Mouse (Mus musculus): ENCODE measurements around the gene Stx3. TPM values are rescaled to one million over a fixed set of nuclear protein-coding genes. Genes with fewer than 3 reads are reported as not detected.

The Stx3 gene
- polyA plus RNA-seq, 1 experiment from 2014 or later = 8.4 TPM

DNA sequence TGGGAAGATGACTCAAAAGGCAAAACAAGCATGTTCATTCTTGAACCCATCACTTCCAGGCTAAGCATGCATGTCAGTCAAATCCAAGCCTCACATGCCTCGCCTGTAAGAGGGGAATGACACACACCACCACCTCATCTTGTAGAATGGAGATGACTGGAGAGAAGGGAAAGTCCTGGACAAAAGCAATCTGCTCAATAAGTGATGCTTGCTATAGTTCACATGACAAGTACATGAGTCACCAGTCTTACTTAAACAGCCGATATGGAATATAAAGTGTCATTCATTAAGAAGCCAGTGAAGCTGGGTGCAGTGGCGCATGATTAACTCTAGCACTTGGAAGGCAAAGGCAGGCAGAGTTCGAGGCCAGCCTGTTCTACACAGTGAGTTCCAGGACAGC lies 6.1 kb downstream of the Stx3 start:
- ATAC-seq (ENCODE audit: insufficient number of reproducible peaks, low FRiP score, low TSS enrichment, low read depth) (no peak), DNase-seq (ENCODE audit: low spot score) (no peak)
- Histone ChIP-seq H3K36me3 (ENCODE audit: control insufficient read depth, insufficient read depth, low read length) (no peaks in the 10 kb centered on the region), H3K4me1 (ENCODE audit: control insufficient read depth, insufficient read depth, low read length) (no peaks in the 10 kb centered on the region), H3K27ac (replicated peaks; ENCODE audit: low read depth, low read length) (no peak overlapping the region), H3K4me2 (ENCODE audit: low read depth, severe bottlenecking) (no peak overlapping the region), H3K4me3 (ENCODE audit: low read depth, low read length) (no peak overlapping the region), H3K9me3 (ENCODE audit: control insufficient read depth, low read length) (no peaks in the 10 kb centered on the region), H3K9ac (ENCODE audit: low read length) (no peak overlapping the region), H3K27me3 (ENCODE audit: control insufficient read depth, insufficient read depth, low read length) (peaks cover 19% of the 10 kb centered on the region)
- 79% methylated on average over 4 of the region's 4 CpGs for WGBS

GRCm38 (mm10) chr19:11811688-11812365 lies 7.4 kb downstream of the Stx3 start:
- no peak overlapping the region for H3K9ac ChIP-seq (ENCODE audit: low read length)
- H3K27me3 ChIP-seq (ENCODE audit: control insufficient read depth, insufficient read depth, low read length) = peaks cover 8% of the 10 kb centered on the region
- H3K4me3 ChIP-seq (ENCODE audit: low read depth, low read length) = no peak overlapping the region
- DNase-seq (ENCODE audit: low spot score) (no peak), ATAC-seq (ENCODE audit: insufficient number of reproducible peaks, low FRiP score, low TSS enrichment, low read depth) (no peak)
- no peaks in the 10 kb centered on the region for H3K9me3 ChIP-seq (ENCODE audit: control insufficient read depth, low read length)
- H3K27ac ChIP-seq (replicated peaks; ENCODE audit: low read depth, low read length) = no peak overlapping the region
- H3K36me3 ChIP-seq (ENCODE audit: control insufficient read depth, insufficient read depth, low read length) = no peaks in the 10 kb centered on the region
- 68% methylated on average over 5 of the region's 5 CpGs for WGBS
- H3K4me1 ChIP-seq (ENCODE audit: control insufficient read depth, insufficient read depth, low read length) = no peaks in the 10 kb centered on the region
- no peak overlapping the region for H3K4me2 ChIP-seq (ENCODE audit: low read depth, severe bottlenecking)

DNA sequence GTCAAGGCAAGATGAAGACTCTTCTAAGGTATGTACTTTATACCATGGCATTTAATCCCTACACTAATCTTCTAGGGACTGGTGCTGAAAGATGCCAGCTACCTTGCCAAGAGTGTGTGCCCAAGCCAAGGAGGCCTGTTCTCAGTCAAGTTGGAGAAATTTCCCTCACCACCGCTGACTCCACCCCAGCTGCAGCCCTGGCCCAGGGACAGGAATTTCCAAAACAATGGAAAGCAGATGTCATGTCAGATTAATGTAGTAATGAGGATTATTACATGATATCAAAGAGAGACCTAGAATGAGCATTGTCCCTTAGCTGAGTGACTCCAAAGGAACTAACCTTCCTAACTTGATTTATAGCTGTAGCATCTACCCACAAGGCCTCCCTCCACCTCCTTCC lies 8.3 kb downstream of the Stx3 start:
- Histone ChIP-seq H3K36me3 (ENCODE audit: control insufficient read depth, insufficient read depth, low read length) (no peaks in the 10 kb centered on the region), H3K27ac (replicated peaks; ENCODE audit: low read depth, low read length) (no peak overlapping the region), H3K4me2 (ENCODE audit: low read depth, severe bottlenecking) (no peak overlapping the region), H3K9me3 (ENCODE audit: control insufficient read depth, low read length) (no peaks in the 10 kb centered on the region), H3K9ac (ENCODE audit: low read length) (no peak overlapping the region), H3K4me3 (ENCODE audit: low read depth, low read length) (no peak overlapping the region), H3K27me3 (ENCODE audit: control insufficient read depth, insufficient read depth, low read length) (no peaks in the 10 kb centered on the region), H3K4me1 (ENCODE audit: control insufficient read depth, insufficient read depth, low read length) (no peaks in the 10 kb centered on the region)
- ATAC-seq (ENCODE audit: insufficient number of reproducible peaks, low FRiP score, low TSS enrichment, low read depth) (no peak), DNase-seq (ENCODE audit: low spot score) (no peak)
- WGBS = 85% methylated on average over 1 of the region's 1 CpGs

DNA sequence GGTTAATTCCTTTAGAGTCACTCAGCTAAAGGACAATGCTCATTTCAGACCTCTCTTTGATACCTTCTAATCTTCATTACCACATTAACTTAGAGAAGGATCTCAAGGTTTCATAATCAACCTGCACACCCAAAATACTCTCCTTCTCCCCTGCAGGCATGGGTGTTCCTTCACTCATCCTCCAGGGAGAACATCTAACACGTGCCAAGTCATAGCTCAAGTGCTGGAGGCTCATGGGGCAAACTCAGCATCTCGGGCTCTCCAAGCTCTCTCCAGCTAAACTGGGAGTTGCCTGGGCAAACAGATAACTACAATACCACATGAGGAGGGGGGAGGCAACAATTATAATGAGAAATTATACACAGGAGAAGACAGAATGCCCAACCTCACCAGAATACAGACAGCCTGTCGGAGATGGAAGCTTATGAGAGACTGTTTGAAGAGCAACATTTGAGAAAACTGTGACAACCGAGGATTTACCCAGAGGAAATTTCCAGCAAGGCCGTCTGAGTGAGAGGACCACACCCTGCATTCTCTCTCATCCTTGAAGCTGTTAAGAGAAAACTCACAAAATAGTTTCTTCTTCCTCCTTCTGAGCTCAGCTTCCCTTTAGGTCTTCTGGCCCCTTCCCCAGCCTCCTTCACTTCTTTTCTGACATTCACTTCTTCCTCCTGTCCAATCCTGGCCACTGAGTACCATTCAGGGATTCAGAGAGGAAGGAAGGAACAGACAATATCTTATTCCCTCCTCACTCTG lies 9.0 kb downstream of the Stx3 start:
- 75% methylated on average over 5 of the region's 5 CpGs for WGBS
- no peak overlapping the region for H3K4me3 ChIP-seq (ENCODE audit: low read depth, low read length)
- no peaks in the 10 kb centered on the region for H3K27me3 ChIP-seq (ENCODE audit: control insufficient read depth, insufficient read depth, low read length)
- no peak overlapping the region for H3K9ac ChIP-seq (ENCODE audit: low read length)
- H3K36me3 ChIP-seq (ENCODE audit: control insufficient read depth, insufficient read depth, low read length) = no peaks in the 10 kb centered on the region
- DNase-seq (ENCODE audit: low spot score) (no peak), ATAC-seq (ENCODE audit: insufficient number of reproducible peaks, low FRiP score, low TSS enrichment, low read depth) (no peak)
- H3K9me3 ChIP-seq (ENCODE audit: control insufficient read depth, low read length) = no peaks in the 10 kb centered on the region
- no peaks in the 10 kb centered on the region for H3K4me1 ChIP-seq (ENCODE audit: control insufficient read depth, insufficient read depth, low read length)
- no peak overlapping the region for H3K4me2 ChIP-seq (ENCODE audit: low read depth, severe bottlenecking)
- no peak overlapping the region for H3K27ac ChIP-seq (replicated peaks; ENCODE audit: low read depth, low read length)

DNA sequence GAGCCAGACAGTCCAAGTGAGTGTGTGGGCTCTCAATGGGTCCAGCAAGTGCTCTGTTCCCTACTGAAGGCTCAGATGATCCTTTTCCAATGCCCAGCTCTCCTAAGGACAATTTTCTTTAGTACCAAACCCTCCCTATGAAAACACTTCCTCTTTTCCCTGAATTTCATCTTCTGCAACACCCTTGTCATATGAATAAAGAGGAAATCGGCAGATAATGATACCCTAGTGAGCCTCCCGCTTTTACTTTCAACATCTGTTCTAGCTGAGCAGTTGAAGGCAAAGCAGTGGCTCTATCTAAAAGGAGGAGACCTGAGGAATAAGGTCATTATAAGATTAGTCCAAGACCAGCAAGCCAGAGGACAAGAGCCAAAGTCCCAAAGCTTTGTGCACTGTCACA lies 10.8 kb downstream of the Stx3 start:
- H3K27ac ChIP-seq (replicated peaks; ENCODE audit: low read depth, low read length) = no peak overlapping the region
- H3K27me3 ChIP-seq (ENCODE audit: control insufficient read depth, insufficient read depth, low read length) = no peaks in the 10 kb centered on the region
- no peaks in the 10 kb centered on the region for H3K9me3 ChIP-seq (ENCODE audit: control insufficient read depth, low read length)
- H3K4me3 ChIP-seq (ENCODE audit: low read depth, low read length) = no peak overlapping the region
- no peak overlapping the region for H3K9ac ChIP-seq (ENCODE audit: low read length)
- DNase-seq (ENCODE audit: low spot score) (no peak), ATAC-seq (ENCODE audit: insufficient number of reproducible peaks, low FRiP score, low TSS enrichment, low read depth) (no peak)
- H3K4me1 ChIP-seq (ENCODE audit: control insufficient read depth, insufficient read depth, low read length) = no peaks in the 10 kb centered on the region
- H3K4me2 ChIP-seq (ENCODE audit: low read depth, severe bottlenecking) = no peak overlapping the region
- WGBS = 81% methylated on average over 2 of the region's 2 CpGs
- H3K36me3 ChIP-seq (ENCODE audit: control insufficient read depth, insufficient read depth, low read length) = no peaks in the 10 kb centered on the region

- ATAC-seq (ENCODE audit: insufficient number of reproducible peaks, low FRiP score, low TSS enrichment, low read depth) = no peak
These were observed 11.4 kb downstream of the Stx3 start for GRCm38 (mm10) chr19:11807822-11808221.

GRCm38 (mm10) chr19:11807251-11807650 lies 12.0 kb downstream of the Stx3 start:
- WGBS = 68% methylated on average over 2 of the region's 2 CpGs
- no peak for DNase-seq (ENCODE audit: low spot score)

More at GRCm38 (mm10) chr19:11807822-11808221, 11.4 kb downstream of the Stx3 start:
- WGBS = 74% methylated on average over 6 of the region's 6 CpGs
- no peaks in the 10 kb centered on the region for H3K36me3 ChIP-seq (ENCODE audit: control insufficient read depth, insufficient read depth, low read length)
- no peaks in the 10 kb centered on the region for H3K4me1 ChIP-seq (ENCODE audit: control insufficient read depth, insufficient read depth, low read length)
- no peak overlapping the region for H3K4me2 ChIP-seq (ENCODE audit: low read depth, severe bottlenecking)
- DNase-seq (ENCODE audit: low spot score) = no peak
- no peaks in the 10 kb centered on the region for H3K9me3 ChIP-seq (ENCODE audit: control insufficient read depth, low read length)
- no peaks in the 10 kb centered on the region for H3K27me3 ChIP-seq (ENCODE audit: control insufficient read depth, insufficient read depth, low read length)
- H3K27ac ChIP-seq (replicated peaks; ENCODE audit: low read depth, low read length) = no peak overlapping the region
- H3K9ac ChIP-seq (ENCODE audit: low read length) = no peak overlapping the region
- H3K4me3 ChIP-seq (ENCODE audit: low read depth, low read length) = no peak overlapping the region

GRCm38 (mm10) chr19:11804423-11804822 lies 14.8 kb downstream of the Stx3 start:
- H3K9me3 ChIP-seq (ENCODE audit: control insufficient read depth, low read length) = no peaks in the 10 kb centered on the region
- H3K4me3 ChIP-seq (ENCODE audit: low read depth, low read length) = no peak overlapping the region
- no peak overlapping the region for H3K4me2 ChIP-seq (ENCODE audit: low read depth, severe bottlenecking)
- H3K27ac ChIP-seq (replicated peaks; ENCODE audit: low read depth, low read length) = no peak overlapping the region
- WGBS = 79% methylated on average over 1 of the region's 1 CpGs
- no peaks in the 10 kb centered on the region for H3K4me1 ChIP-seq (ENCODE audit: control insufficient read depth, insufficient read depth, low read length)
- no peak overlapping the region for H3K9ac ChIP-seq (ENCODE audit: low read length)
- ATAC-seq (ENCODE audit: insufficient number of reproducible peaks, low FRiP score, low TSS enrichment, low read depth) (no peak), DNase-seq (ENCODE audit: low spot score) (no peak)
- no peaks in the 10 kb centered on the region for H3K36me3 ChIP-seq (ENCODE audit: control insufficient read depth, insufficient read depth, low read length)
- H3K27me3 ChIP-seq (ENCODE audit: control insufficient read depth, insufficient read depth, low read length) = no peaks in the 10 kb centered on the region

More at GRCm38 (mm10) chr19:11807251-11807650, 12.0 kb downstream of the Stx3 start:
- Histone ChIP-seq H3K27me3 (ENCODE audit: control insufficient read depth, insufficient read depth, low read length) (no peaks in the 10 kb centered on the region), H3K9me3 (ENCODE audit: control insufficient read depth, low read length) (no peaks in the 10 kb centered on the region), H3K4me3 (ENCODE audit: low read depth, low read length) (no peak overlapping the region), H3K4me1 (ENCODE audit: control insufficient read depth, insufficient read depth, low read length) (no peaks in the 10 kb centered on the region), H3K4me2 (ENCODE audit: low read depth, severe bottlenecking) (no peak overlapping the region), H3K36me3 (ENCODE audit: control insufficient read depth, insufficient read depth, low read length) (no peaks in the 10 kb centered on the region), H3K9ac (ENCODE audit: low read length) (no peak overlapping the region), H3K27ac (replicated peaks; ENCODE audit: low read depth, low read length) (no peak overlapping the region)
- no peak for ATAC-seq (ENCODE audit: insufficient number of reproducible peaks, low FRiP score, low TSS enrichment, low read depth)

Measured in limb, embryonic 11.5 days (tissue).